7 mouse cellular contexts compared by ENCODE assay signal in genomic region chr7:141467230-141468030, GRCm38 (mm10). TPM values are rescaled to one million over a fixed set of nuclear protein-coding genes. Genes with fewer than 3 reads are reported as not detected.
DNase-seq lines count a peak whose midpoint lies in the region; ATAC-seq and TF ChIP-seq lines count a peak whose summit lies in the region.

Gene Cd151, plus strand, starts transcription at chr7:141467392.

- peak within 1 kb of the TSS; percentile 94 for H3K27ac ChIP-seq in gastrocnemius, adult 2 months
- H3K27ac ChIP-seq in hindbrain, embryonic 15.5 days (replicated peaks) = peak within 1 kb of the TSS; percentile 85

- WGBS in hindbrain, embryonic 15.5 days = under 1% methylated on average over 52 of the region's 52 CpGs

- peaks cover 47% of the 10 kb centered on the region for H3K4me1 ChIP-seq in hindbrain, embryonic 15.5 days (replicated peaks)

- DNase-seq in R1 (ENCODE audit: low read depth, low spot score) = peak; percentile 88
- peak; percentile 75 to 76 for DNase-seq in cerebellum, postnatal 10 days
- DNase-seq in gastrocnemius, adult 2 months = peak; percentile 94
- DNase-seq in left cerebral cortex, adult 8-10 months (ENCODE audit: low spot score in 2 of 2) = peak; percentile 46 to 66
- DNase-seq in right cerebral cortex, postnatal 4 days = peak; percentile 71

- H3K27me3 ChIP-seq in hindbrain, embryonic 15.5 days = peaks cover 42% of the 10 kb centered on the region

- ATAC-seq in hindbrain, embryonic 15.5 days (ENCODE audit: low FRiP score, low read depth) = peak; percentile 32
- ATAC-seq in megakaryocyte, adult 5-6 weeks (ENCODE audit: poor library complexity, severe bottlenecking) = peak; percentile 73

- no peak for TF ChIP-seq CTCF in gastrocnemius, adult 2 months (IDR thresholded peaks at IDR 0.05)

- peak within 1 kb of the TSS; percentile 73 for H3K9ac ChIP-seq in hindbrain, embryonic 15.5 days

- H3K4me3 ChIP-seq in gastrocnemius, adult 2 months = peak within 1 kb of the TSS; percentile 87
- H3K4me3 ChIP-seq in hindbrain, embryonic 15.5 days = peak within 1 kb of the TSS; percentile 66

- peaks cover 13% of the 10 kb centered on the region for H3K36me3 ChIP-seq in hindbrain, embryonic 15.5 days

- intact Hi-C loops in gastrocnemius, adult 2 months (cut with DNase I) = no loop called here

- no peaks in the 10 kb centered on the region for H3K9me3 ChIP-seq in hindbrain, embryonic 15.5 days

- H3K4me2 ChIP-seq in hindbrain, embryonic 15.5 days = peak within 1 kb of the TSS; percentile 58

RNA-seq across cellular contexts. Expression of gene Cd151, which starts in this region (rescaled TPM):
- 10 to 100 TPM; 83.2 to 90.2 TPM for total RNA-seq in gastrocnemius, adult 2 months (2021)
- polyA plus RNA-seq in hindbrain, embryonic 15.5 days (2015; fragmentation: Nextera tagmentation; extraction: Ambion mirVana) = 20.6 and 20.7 TPM in 2 replicates
- total RNA-seq in left cerebral cortex, adult 8-10 months (2022) = 10 to 100 TPM; 30.2 to 35.5 (median 33.4) TPM
- total RNA-seq in megakaryocyte, adult 5-6 weeks (2015) = 13.3 and 16.8 TPM in 2 replicates
- total RNA-seq in megakaryocyte, adult 5-6 weeks (2017) = 21.6 and 26.4 TPM in 2 replicates

Comparison
In these comparisons a context has a peak if more than half of its experiments do, and no peak if none do; other contexts are left out.
1. Peak in every context shown above with its lines: DNase-seq, ATAC-seq, H3K4me3 ChIP-seq and H3K27ac ChIP-seq.